Mouse (Mus musculus) thymus, adult 2 months (tissue): Measurements from ENCODE around the gene Tfcp2. TPM values are rescaled to one million over a fixed set of nuclear protein-coding genes. Genes with fewer than 3 reads are reported as not detected.
"Not testable (repeated sequence)": the region's sequence is repeated elsewhere in the genome, so short reads cannot be mapped to it uniquely, and the experiment has no call there.

ENCODE experiments used
- DNase-seq: peaks from one replicate; pipeline ENCODE4 v3.0.0; 2021
- H3K27ac ChIP-seq: fragments of 200-500 bp; 2 replicates; pipeline ENCODE4 v1.5.1; 2012; ENCODE audit warnings: low read length, control low read depth; ENCODE audit not compliant: control insufficient read depth, insufficient read depth
- H3K27me3 ChIP-seq: fragments of 200-500 bp; 2 replicates; pipeline ENCODE4 v1.6.1; 2012; ENCODE audit warnings: mild to moderate bottlenecking, low read length, moderate library complexity, mixed read lengths; ENCODE audit not compliant: control insufficient read depth, insufficient read depth
- H3K36me3 ChIP-seq: fragments of 200-500 bp; 2 replicates; pipeline ENCODE4 v1.6.1; 2012; ENCODE audit warnings: mild to moderate bottlenecking, low read length, moderate library complexity; ENCODE audit not compliant: control insufficient read depth, insufficient read depth
- H3K4me1 ChIP-seq: fragments of 200-500 bp; replicated peaks from 2 replicates; pipeline ENCODE4 v1.6.1; 2012; ENCODE audit warnings: low read length; ENCODE audit not compliant: control insufficient read depth, insufficient read depth
- H3K4me3 ChIP-seq: fragments of 200-500 bp; 2 replicates; pipeline ENCODE4 v1.5.1; 2012; ENCODE audit warnings: mild to moderate bottlenecking, low read length, control low read depth, moderate library complexity; ENCODE audit not compliant: control insufficient read depth, insufficient read depth
- CTCF ChIP-seq: fragments of 200-500 bp; IDR thresholded peaks from 2 replicates; pipeline ENCODE4 v1.5.1; 2012; ENCODE audit warnings: mild to moderate bottlenecking, control low read depth, low read length, moderate library complexity, borderline replicate concordance; ENCODE audit not compliant: control insufficient read depth, poor library complexity, insufficient read depth; ENCODE audit errors: extremely low read depth
- POLR2A ChIP-seq: fragments of 200-500 bp; IDR thresholded peaks from 2 replicates; pipeline ENCODE4 v1.6.1; 2012; ENCODE audit warnings: mild to moderate bottlenecking, low read length, control low read depth, moderate library complexity; ENCODE audit not compliant: control insufficient read depth, poor library complexity, insufficient read depth; ENCODE audit errors: extremely low read depth
- WGBS: fragments of 180-500 bp; shearing (Covaris S2); methylation state at CpG from one replicate; pipeline ENCODE4 v1.1.7; 2018; 5-methylcytosine and 5-hydroxymethylcytosine counted together
- polyA plus RNA-seq: library from polyadenylated mRNA; depleted of rRNA; stranded (reverse); fragments of >200 nt; gene quantifications from 2 replicates; pipeline ENCODE4 v1.2.3, GENCODE M21; 2012

Tfcp2 gene
- polyA plus RNA-seq, 1 experiment: 8.2 TPM

DNA sequence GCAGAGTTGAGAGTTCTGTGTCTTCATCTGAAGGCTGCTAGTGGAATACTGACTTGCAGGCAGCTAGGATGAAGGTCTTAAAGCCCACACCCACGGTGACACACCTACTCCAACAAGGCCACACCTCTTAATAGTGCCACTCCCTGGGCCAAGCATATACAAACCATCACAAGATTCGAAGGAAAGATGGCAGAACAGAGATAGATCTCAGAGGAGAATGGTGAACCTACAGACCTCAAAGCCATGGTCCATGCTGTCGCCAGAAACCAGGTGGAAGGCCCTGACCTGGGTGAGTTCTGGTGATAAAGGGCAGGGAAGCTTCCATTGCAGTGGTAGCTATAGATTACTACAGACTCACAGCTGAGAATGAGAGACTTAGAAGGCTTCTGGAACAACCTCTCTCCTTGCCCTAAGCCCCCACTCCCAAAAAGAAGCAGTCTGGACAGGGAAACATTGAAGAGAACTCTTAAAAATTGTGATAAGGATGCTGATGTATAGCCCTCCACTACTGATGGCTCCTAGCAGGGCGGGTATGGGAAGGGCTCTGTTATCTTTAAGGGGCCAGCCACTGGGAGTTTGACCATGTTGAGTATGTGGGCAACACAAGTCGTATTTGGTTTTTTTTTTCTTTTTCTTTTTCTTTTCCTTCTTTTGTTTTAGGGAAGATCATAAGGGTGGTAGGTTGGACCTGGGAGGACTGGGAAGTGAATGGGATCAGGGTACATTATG lies 6.1 kb upstream of the Tfcp2 start:
- DNase-seq: no peak
- no peaks in the 10 kb centered on the region for H3K4me1 ChIP-seq
- WGBS: 90% methylated on average over 5 of the region's 5 CpGs
- H3K27ac ChIP-seq: no peak overlapping the region
- H3K36me3 ChIP-seq: no peaks in the 10 kb centered on the region
- no peak for TF ChIP-seq POLR2A
- no peak for TF ChIP-seq CTCF
- no peaks in the 10 kb centered on the region for H3K27me3 ChIP-seq
- no peak overlapping the region for H3K4me3 ChIP-seq

DNA sequence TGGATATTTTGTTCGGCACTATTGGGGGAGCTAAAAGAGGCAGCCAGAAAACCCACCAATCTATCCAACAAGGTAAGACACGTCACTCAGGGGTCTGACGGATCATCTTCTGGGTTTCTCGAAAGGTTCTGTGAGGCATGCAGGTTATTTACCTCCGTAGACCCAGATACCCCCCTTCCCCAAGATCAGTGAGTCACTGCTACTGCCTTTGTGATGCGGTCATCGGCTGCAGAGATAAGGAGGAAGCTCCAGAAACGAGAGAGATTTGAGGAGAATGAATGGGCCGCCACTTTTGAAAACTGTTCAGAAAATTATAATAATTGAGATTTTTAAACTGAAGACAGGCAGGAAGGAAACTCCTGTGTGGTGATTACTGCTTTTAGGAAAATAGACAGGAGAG lies 4.6 kb upstream of the Tfcp2 start:
- Histone ChIP-seq H3K27me3 (no peaks in the 10 kb centered on the region), H3K4me3 (no peak overlapping the region), H3K27ac (no peak overlapping the region), H3K36me3 (no peaks in the 10 kb centered on the region), H3K4me1 (no peaks in the 10 kb centered on the region)
- no peak for TF ChIP-seq POLR2A
- TF ChIP-seq CTCF: no peak
- no peak for DNase-seq
- WGBS: 85% methylated on average over 9 of the region's 9 CpGs

DNA sequence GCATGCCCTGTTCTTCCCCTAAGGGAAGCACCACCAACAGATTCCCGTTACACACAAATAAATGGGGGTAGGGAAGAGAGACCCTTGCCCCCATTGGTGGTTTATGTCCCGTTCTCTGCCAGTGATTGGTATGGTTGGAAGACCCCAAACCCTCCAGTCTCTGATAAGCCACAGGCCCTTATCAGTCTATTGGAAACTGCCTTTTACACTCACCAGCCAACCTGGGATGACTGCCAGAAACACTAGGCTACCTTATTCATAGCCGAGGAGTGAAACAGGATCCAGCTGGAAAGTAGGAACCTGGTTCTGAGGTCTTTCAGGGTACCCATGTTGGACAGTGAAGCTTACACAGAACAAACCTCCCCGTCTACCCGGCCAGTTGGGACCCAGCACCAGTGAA lies 4.2 kb upstream of the Tfcp2 start:
- 85% methylated on average over 5 of the region's 5 CpGs for WGBS
- no peak overlapping the region for H3K27ac ChIP-seq
- TF ChIP-seq POLR2A (no peak), CTCF (no peak)
- DNase-seq: no peak
- H3K36me3 ChIP-seq: no peaks in the 10 kb centered on the region
- no peaks in the 10 kb centered on the region for H3K27me3 ChIP-seq
- no peak overlapping the region for H3K4me3 ChIP-seq
- peaks cover 3% of the 10 kb centered on the region; the same call in 1 of the 2 replicates for H3K4me1 ChIP-seq

DNA sequence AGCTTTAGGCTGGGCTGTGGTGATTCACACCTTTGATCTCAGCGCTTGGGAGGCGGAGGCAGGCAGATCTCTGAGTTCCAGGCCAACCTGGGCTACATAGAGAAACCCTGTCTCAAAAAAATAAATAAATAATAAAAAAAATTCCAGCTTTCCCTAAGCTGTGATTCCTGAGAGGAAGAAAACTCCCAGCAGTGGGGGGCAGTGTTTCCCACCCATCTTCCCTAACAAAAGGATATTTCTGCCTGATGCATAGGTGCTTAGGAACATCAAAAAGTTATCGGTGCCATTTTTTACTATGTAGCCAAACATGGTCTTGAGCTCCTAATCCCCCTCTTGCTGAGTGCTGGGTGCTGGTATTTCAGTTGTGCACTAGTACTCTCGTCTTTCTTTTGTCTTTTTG lies 1.5 kb downstream of the Tfcp2 start:
- H3K4me3 ChIP-seq: no peak overlapping the region
- H3K4me1 ChIP-seq: peaks cover 6% of the 10 kb centered on the region; the same call in 1 of the 2 replicates
- H3K27me3 ChIP-seq: no peaks in the 10 kb centered on the region
- DNase-seq: no peak
- TF ChIP-seq CTCF: no peak
- TF ChIP-seq POLR2A: no peak
- no peaks in the 10 kb centered on the region for H3K36me3 ChIP-seq
- 95% methylated on average over 4 of the region's 4 CpGs for WGBS
- no peak overlapping the region for H3K27ac ChIP-seq

DNA sequence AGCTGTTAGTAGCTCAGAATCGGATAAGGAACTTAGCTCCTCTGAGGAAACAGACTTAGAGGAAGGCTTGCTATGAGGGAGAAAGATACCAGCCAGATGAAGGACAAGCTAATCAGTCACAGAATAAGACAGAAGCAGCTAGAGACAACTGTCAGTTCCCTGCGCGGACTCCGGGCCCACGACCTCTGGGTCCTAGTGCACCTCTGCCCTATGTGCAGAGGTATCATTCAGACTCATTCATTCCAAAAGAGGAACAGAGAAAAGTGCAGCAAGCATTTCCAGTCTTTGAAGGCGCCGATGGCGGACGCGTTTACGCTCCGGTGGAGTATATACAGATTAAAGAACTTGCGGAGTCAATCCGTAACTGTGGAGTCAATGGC lies 8.2 kb downstream of the Tfcp2 start:
- DNase-seq, H3K36me3 ChIP-seq: not testable (repeated sequence)
- 95% methylated on average over 14 of the region's 14 CpGs for WGBS

DNA sequence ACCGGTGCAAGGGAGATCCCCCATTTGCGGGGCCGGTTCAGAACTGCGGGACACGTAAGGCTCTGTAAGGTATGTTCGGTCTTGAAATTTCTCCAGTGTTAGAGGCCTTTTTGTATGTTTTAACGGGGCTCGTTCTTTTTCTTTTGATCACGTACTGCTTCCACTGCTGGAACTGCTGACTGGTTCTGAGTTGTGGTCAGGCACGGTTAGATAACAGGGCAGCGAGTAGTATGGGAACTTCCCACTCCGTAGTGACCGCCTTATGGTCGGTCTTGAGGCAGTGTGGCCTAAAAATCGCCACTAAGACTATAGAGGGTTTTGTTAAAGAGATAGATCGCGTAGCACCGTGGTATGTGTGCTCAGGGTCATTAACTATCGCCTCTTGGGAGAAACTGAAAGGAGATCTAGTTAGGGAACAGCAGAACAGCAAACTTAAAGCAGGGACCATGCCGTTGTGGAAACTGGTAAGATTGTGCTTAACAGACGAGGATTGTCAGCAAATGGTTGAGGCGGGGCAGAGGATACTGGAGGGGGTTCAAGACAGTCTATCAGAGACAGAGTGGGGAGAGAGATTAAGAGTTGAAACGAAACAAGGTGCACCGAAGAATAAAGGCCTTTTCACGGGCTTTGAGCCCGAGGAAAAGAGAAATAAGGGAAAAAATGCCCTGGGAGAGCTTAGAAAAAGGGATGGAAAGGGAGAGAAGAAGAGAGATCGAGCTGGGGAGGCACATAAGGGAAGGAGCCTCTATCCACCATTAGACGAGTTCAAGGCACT lies 8.7 kb downstream of the Tfcp2 start:
- not testable (repeated sequence) for H3K27me3 ChIP-seq, H3K4me3 ChIP-seq, H3K36me3 ChIP-seq, DNase-seq, H3K27ac ChIP-seq, H3K4me1 ChIP-seq
- 98% methylated on average over 28 of the region's 28 CpGs for WGBS

More for the DNA sequence above, 8.2 kb downstream of the Tfcp2 start:
- H3K27ac ChIP-seq, H3K4me3 ChIP-seq, H3K27me3 ChIP-seq, H3K4me1 ChIP-seq: not testable (repeated sequence)

DNA sequence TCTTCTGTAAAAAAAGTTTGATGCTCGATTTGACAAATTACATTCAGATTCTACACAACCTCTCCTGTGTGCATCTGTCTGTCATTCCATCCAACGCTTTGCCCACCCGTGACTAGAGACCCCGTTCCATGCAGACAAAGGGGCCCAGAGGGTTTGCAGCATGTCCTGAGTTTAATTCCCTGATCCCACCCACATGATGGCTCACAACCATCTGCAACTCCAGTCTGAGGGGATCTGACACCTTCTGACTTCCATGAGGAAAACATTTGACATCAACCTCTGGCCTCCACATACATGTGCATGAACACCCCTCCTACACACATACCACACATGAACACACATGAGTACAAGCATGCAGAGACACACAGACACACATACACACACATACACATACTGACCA lies 10.4 kb downstream of the Tfcp2 start:
- no peak for DNase-seq
- peaks cover 4% of the 10 kb centered on the region; the same call in 1 of the 2 replicates for H3K4me1 ChIP-seq
- no peak for TF ChIP-seq POLR2A
- no peak for TF ChIP-seq CTCF
- WGBS: 79% methylated on average over 4 of the region's 4 CpGs
- no peaks in the 10 kb centered on the region for H3K27me3 ChIP-seq
- no peaks in the 10 kb centered on the region for H3K36me3 ChIP-seq
- no peak overlapping the region for H3K4me3 ChIP-seq
- no peak overlapping the region for H3K27ac ChIP-seq

DNA sequence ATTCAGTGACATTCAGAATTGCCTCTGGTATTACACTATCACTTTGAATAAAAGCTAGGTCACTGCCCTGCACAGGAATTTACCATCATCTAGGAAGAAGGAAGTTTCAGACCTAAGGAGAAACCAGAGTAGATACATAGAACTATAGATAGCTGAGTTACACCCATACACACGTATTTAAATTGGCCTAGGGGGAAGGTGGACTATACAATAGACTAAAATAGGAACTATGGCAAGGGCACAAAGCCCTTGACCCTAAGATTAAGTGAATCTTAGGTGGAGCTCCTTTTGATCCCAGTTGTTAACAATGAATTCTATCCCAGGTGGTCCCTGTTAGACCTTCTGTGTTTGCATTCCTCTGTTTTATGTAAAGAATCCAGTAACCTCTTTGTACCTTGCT lies 10.8 kb downstream of the Tfcp2 start:
- not testable (repeated sequence) for H3K4me3 ChIP-seq, H3K36me3 ChIP-seq, H3K4me1 ChIP-seq, H3K27ac ChIP-seq, DNase-seq, H3K27me3 ChIP-seq
- 82% methylated on average over 1 of the region's 1 CpGs for WGBS
